Mouse (Mus musculus) G1E (cell line): ENCODE results near the gene Casp3.
"Not testable (repeated sequence)": the region's sequence is repeated elsewhere in the genome, so short reads cannot be mapped to it uniquely, and the experiment has no call there.

Experiments
- CTCF ChIP-seq: IDR thresholded peaks from 2 replicates; pipeline ENCODE4 v1.5.1; 2012; ENCODE audit warnings: low read depth, low read length, inconsistent platforms, mixed read lengths
- GATA1 ChIP-seq: IDR thresholded peaks from 2 replicates; pipeline ENCODE4 v1.6.1; 2012; ENCODE audit warnings: borderline replicate concordance, low read length, inconsistent platforms, mixed read lengths
- GATA2 ChIP-seq: IDR thresholded peaks from 2 replicates; pipeline ENCODE4 v1.6.1; 2012; ENCODE audit warnings: low read depth, low read length, inconsistent platforms, borderline replicate concordance
- POLR2AphosphoS5 ChIP-seq: IDR thresholded peaks from 2 replicates; pipeline ENCODE4 v1.6.1; 2012; ENCODE audit warnings: low read depth, low read length, inconsistent platforms; ENCODE audit not compliant: insufficient replicate concordance
- TAL1 ChIP-seq: conservative IDR thresholded peaks from 2 replicates; pipeline ENCODE4 v1.6.1; 2012; ENCODE audit warnings: low read depth, low read length, inconsistent platforms, mixed read lengths

DNA sequence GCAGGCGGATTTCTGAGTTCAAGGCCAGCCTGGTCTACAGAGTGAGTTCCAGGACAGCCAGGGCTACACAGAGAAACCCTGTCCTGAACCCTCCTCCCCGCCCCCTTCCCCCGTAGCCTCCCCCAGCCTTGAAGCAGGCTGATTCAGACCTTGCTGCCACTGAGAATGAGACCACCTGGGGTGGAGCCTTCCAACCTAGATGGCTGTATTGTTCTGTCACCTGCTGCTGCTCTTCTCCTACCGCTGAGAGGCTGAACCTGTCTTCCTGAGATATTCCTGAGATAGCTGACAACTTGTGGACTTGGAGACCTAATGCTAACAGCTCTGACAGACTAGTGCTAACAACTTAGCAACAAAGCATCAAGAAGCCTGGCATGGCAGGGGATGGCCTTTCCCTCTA lies 32.8 kb upstream of the Casp3 start:
- TF ChIP-seq CTCF, GATA2, POLR2AphosphoS5, GATA1, TAL1: not testable (repeated sequence)
